Mouse (Mus musculus) liver, embryonic 13.5 days (tissue): ENCODE data around the gene Wdr31. TPM values are rescaled to one million over a fixed set of nuclear protein-coding genes. Genes with fewer than 3 reads are reported as not detected.
A peak's percentile ranks its signal among the peaks of the same experiment; 100 is the strongest.

ENCODE experiments used
- ATAC-seq: fragments of 200-750 bp; cut with Nextera tagmentation; 2 replicates; pipeline ENCODE4 v1.8.0; 2017; ENCODE audit warnings: low read depth, mild to moderate bottlenecking, moderate number of reproducible peaks, moderate library complexity
- DNase-seq: peaks from one replicate; pipeline ENCODE4 v3.0.0; 2022
- H3K27ac ChIP-seq: fragments of 300-500 bp; sonication (generic); 2 replicates; pipeline ENCODE4 v1.5.1; 2015; ENCODE audit warnings: moderate library complexity, mild to moderate bottlenecking, inconsistent platforms
- H3K27me3 ChIP-seq: fragments of 300-500 bp; sonication (generic); 2 replicates; pipeline ENCODE4 v1.6.1; 2015; ENCODE audit warnings: mild to moderate bottlenecking, inconsistent platforms
- H3K36me3 ChIP-seq: fragments of 300-500 bp; sonication (generic); 2 replicates; pipeline ENCODE4 v1.6.1; 2015; ENCODE audit warnings: mild to moderate bottlenecking, inconsistent platforms
- H3K4me1 ChIP-seq: fragments of 300-500 bp; sonication (generic); replicated peaks from 2 replicates; pipeline ENCODE4 v1.6.1; 2015; ENCODE audit warnings: inconsistent platforms
- H3K4me2 ChIP-seq: fragments of 300-500 bp; sonication (generic); 2 replicates; pipeline ENCODE4 v1.6.1; 2015; ENCODE audit warnings: inconsistent platforms, mild to moderate bottlenecking, moderate library complexity
- H3K4me3 ChIP-seq: fragments of 300-500 bp; sonication (generic); replicated peaks from 2 replicates; pipeline ENCODE4 v1.5.1; 2015; ENCODE audit warnings: mild to moderate bottlenecking, inconsistent platforms
- H3K9ac ChIP-seq: fragments of 300-500 bp; sonication (generic); 2 replicates; pipeline ENCODE4 v1.6.1; 2015; ENCODE audit warnings: mild to moderate bottlenecking, inconsistent platforms
- H3K9me3 ChIP-seq: fragments of 300-500 bp; sonication (generic); replicated peaks from 2 replicates; pipeline ENCODE4 v1.6.1; 2016; ENCODE audit warnings: inconsistent platforms
- WGBS: fragments of 180-500 bp; shearing (Covaris S2); methylation state at CpG from one replicate; pipeline ENCODE4 v1.1.7; 2015; ENCODE audit not compliant: insufficient replicate concordance; 5-methylcytosine and 5-hydroxymethylcytosine counted together
- polyA plus RNA-seq: library from polyadenylated mRNA; unstranded; fragments of >200 nt; fragmentation: Nextera tagmentation; extraction: Ambion mirVana; gene quantifications from 2 replicates; pipeline ENCODE4 v1.2.1, GENCODE M21; 2015

Gene Wdr31
- polyA plus RNA-seq, 1 experiment from 2014 or later, result 1.6 TPM

- DNase-seq (peak; percentile 60), ATAC-seq (no peak)
- peak overlapping the region; percentile 73 for H3K27ac ChIP-seq
- H3K4me3 ChIP-seq, result peak overlapping the region; percentile 89
- H3K36me3 ChIP-seq, result peaks cover 68% of the 10 kb centered on the region
- peaks cover 99% of the 10 kb centered on the region for H3K4me1 ChIP-seq
- peak overlapping the region; percentile 99 for H3K9ac ChIP-seq
- H3K4me2 ChIP-seq, result peak overlapping the region; percentile 89
- no peaks in the 10 kb centered on the region for H3K27me3 ChIP-seq
- H3K9me3 ChIP-seq, result no peaks in the 10 kb centered on the region
- WGBS, result 56% methylated on average over 11 of the region's 11 CpGs
These were observed 43.4 kb upstream of the Wdr31 start for GRCm38 (mm10) chr4:62513998-62514506.

DNA sequence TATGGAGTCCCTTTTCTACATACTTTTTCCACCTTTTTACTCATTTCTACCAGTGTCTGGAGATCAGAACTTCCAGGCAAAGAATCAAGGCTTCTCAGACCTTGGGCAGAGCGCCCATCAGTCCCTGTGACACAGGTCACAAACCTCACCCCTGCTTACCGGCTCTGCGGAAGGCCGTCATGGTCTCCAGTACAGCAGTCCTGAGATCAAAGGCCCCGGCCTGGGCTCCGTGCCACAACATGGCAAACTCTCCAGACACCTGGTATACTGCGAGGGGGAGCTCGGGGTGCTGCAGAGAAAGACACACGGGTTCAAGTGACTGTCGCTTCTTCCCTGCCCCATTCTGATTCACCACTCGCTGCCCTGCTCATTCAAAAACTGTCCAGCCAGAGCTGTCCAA, 39.2 kb upstream of the Wdr31 start:
- peaks cover 93% of the 10 kb centered on the region for H3K4me1 ChIP-seq
- ATAC-seq, result no peak
- WGBS, result 91% methylated on average over 11 of the region's 11 CpGs
- peak overlapping the region; percentile 73 for H3K27ac ChIP-seq
- no peaks in the 10 kb centered on the region for H3K27me3 ChIP-seq
- no peak overlapping the region for H3K4me2 ChIP-seq
- peaks cover 84% of the 10 kb centered on the region for H3K36me3 ChIP-seq
- no peak for DNase-seq
- H3K4me3 ChIP-seq, result no peak overlapping the region
- no peaks in the 10 kb centered on the region for H3K9me3 ChIP-seq
- H3K9ac ChIP-seq, result no peak overlapping the region

GRCm38 (mm10) chr4:62508839-62509238, 38.1 kb upstream of the Wdr31 start:
- Histone ChIP-seq H3K4me3 (no peak overlapping the region), H3K9ac (0 out of 2 replicates have a peak overlapping the region, but pooled peaks have one; percentile 20), H3K27me3 (no peaks in the 10 kb centered on the region), H3K27ac (peak overlapping the region; percentile 36; the same call in 1 of the 2 replicates), H3K36me3 (peaks cover 74% of the 10 kb centered on the region), H3K4me1 (peaks cover 88% of the 10 kb centered on the region), H3K9me3 (no peaks in the 10 kb centered on the region), H3K4me2 (no peak overlapping the region)
- WGBS, result 92% methylated on average over 5 of the region's 5 CpGs
- ATAC-seq (no peak), DNase-seq (no peak)

- ATAC-seq (peak; percentile 30; the same call in 1 of the 2 replicates), DNase-seq (peak; percentile 68)
- WGBS, result 63% methylated on average over 2 of the region's 2 CpGs
- no peak overlapping the region for H3K4me3 ChIP-seq
- H3K4me1 ChIP-seq, result peaks cover 85% of the 10 kb centered on the region
- peak overlapping the region; percentile 65 for H3K27ac ChIP-seq
- no peak overlapping the region for H3K9ac ChIP-seq
- H3K27me3 ChIP-seq, result no peaks in the 10 kb centered on the region
- no peak overlapping the region for H3K4me2 ChIP-seq
- peaks cover 54% of the 10 kb centered on the region for H3K36me3 ChIP-seq
- H3K9me3 ChIP-seq, result no peaks in the 10 kb centered on the region
These were observed 36.1 kb upstream of the Wdr31 start for GRCm38 (mm10) chr4:62506798-62507197.

DNA sequence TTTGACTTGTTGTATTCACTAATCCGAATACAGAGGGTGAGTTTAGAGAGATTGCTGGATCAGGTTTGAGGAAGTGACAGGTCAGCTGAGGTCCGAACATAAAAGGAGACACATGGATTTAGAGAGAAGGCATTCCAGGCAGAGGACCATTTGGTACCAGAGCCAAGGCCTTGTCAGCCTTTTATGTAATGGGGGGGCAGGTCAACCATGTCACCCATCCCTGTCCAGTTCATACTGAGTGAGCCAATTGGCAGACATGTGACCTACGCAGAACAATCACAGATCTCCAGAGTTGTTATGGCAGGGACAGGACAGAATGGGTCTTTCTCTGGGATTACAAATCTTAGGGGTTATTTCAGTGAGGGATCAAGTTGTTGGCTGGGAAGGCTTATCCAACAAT, 35.3 kb upstream of the Wdr31 start:
- no peak overlapping the region for H3K4me2 ChIP-seq
- ATAC-seq (no peak), DNase-seq (no peak)
- WGBS, result 67% methylated on average over 3 of the region's 3 CpGs
- H3K4me1 ChIP-seq, result peaks cover 84% of the 10 kb centered on the region
- H3K9me3 ChIP-seq, result no peaks in the 10 kb centered on the region
- peaks cover 46% of the 10 kb centered on the region for H3K36me3 ChIP-seq
- H3K27me3 ChIP-seq, result no peaks in the 10 kb centered on the region
- H3K27ac ChIP-seq, result peak overlapping the region; percentile 65
- no peak overlapping the region for H3K4me3 ChIP-seq
- no peak overlapping the region for H3K9ac ChIP-seq

- no peaks in the 10 kb centered on the region for H3K9me3 ChIP-seq
- peaks cover 61% of the 10 kb centered on the region for H3K4me1 ChIP-seq
- no peak for ATAC-seq
- H3K4me2 ChIP-seq, result peak within 1 kb of the TSS; percentile 85
- H3K4me3 ChIP-seq, result peak within 1 kb of the TSS; percentile 71
- H3K27me3 ChIP-seq, result no peaks in the 10 kb centered on the region
- H3K9ac ChIP-seq, result peak within 1 kb of the TSS; percentile 77
- peaks cover 27% of the 10 kb centered on the region for H3K36me3 ChIP-seq
- 68% methylated on average over 3 of the region's 3 CpGs for WGBS
- peak within 1 kb of the TSS; percentile 57 for H3K27ac ChIP-seq
- DNase-seq, result no peak
These were observed 32.8 kb upstream of the Wdr31 start, which contains the start of gene Hdhd3 for GRCm38 (mm10) chr4:62503374-62503970. Gene Hdhd3, minus strand, starts transcription at chr4:62503467.

DNA sequence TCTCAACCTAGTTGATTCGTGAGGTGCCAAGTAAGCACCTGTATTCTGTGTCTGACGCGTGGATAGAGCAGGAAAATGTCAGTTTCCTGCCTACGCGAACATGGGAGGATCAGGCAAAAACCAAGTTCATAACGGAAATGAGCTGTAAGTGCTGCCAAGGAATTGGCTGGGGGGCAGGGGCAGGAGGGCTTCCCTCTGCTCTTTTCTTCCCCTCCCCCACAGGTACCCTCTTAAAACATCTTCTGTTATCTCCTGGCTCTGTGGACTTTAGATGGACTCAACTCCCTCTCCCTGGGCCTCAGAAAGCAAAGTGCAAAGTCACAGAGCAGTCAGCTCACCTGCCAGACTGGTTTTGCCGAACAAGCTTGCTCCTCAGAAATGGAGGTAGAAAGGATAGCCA, 32.3 kb upstream of the Wdr31 start:
- peak overlapping the region; percentile 57 for H3K27ac ChIP-seq
- H3K4me2 ChIP-seq, result peak overlapping the region; percentile 85

GRCm38 (mm10) chr4:62501964-62502732, 31.5 kb upstream of the Wdr31 start:
- Histone ChIP-seq H3K9me3 (no peaks in the 10 kb centered on the region), H3K36me3 (peaks cover 14% of the 10 kb centered on the region), H3K4me2 (peak overlapping the region; percentile 85), H3K4me1 (peaks cover 51% of the 10 kb centered on the region), H3K27me3 (no peaks in the 10 kb centered on the region), H3K9ac (peak overlapping the region; percentile 77), H3K27ac (0 out of 2 replicates have a peak overlapping the region, but pooled peaks have one; percentile 24), H3K4me3 (peak overlapping the region; percentile 71)
- ATAC-seq (peak; percentile 87), DNase-seq (peak; percentile 95)
- 1% methylated on average over 38 of the region's 38 CpGs for WGBS

More for the DNA sequence above, 32.3 kb upstream of the Wdr31 start:
- no peak for ATAC-seq
- Histone ChIP-seq H3K4me3 (no peak overlapping the region), H3K27me3 (no peaks in the 10 kb centered on the region), H3K9me3 (no peaks in the 10 kb centered on the region), H3K4me1 (peaks cover 57% of the 10 kb centered on the region), H3K36me3 (peaks cover 22% of the 10 kb centered on the region), H3K9ac (peak overlapping the region; percentile 26; the same call in 1 of the 2 replicates)
- WGBS, result 59% methylated on average over 7 of the region's 7 CpGs
- no peak for DNase-seq

- Histone ChIP-seq H3K27ac (peak overlapping the region; percentile 34; the same call in 1 of the 2 replicates), H3K9ac (peak overlapping the region; percentile 77), H3K4me1 (peaks cover 46% of the 10 kb centered on the region), H3K36me3 (peaks cover 8% of the 10 kb centered on the region; the same call in 1 of the 2 replicates), H3K4me2 (peak overlapping the region; percentile 85), H3K4me3 (peak overlapping the region; percentile 71), H3K27me3 (no peaks in the 10 kb centered on the region), H3K9me3 (no peaks in the 10 kb centered on the region)
- 5% methylated on average over 7 of the region's 7 CpGs for WGBS
- ATAC-seq (no peak), DNase-seq (no peak)
These were observed 30.8 kb upstream of the Wdr31 start for GRCm38 (mm10) chr4:62501534-62501933.

- ATAC-seq, result no peak
These were observed 30.1 kb upstream of the Wdr31 start for GRCm38 (mm10) chr4:62500799-62501198.

DNA sequence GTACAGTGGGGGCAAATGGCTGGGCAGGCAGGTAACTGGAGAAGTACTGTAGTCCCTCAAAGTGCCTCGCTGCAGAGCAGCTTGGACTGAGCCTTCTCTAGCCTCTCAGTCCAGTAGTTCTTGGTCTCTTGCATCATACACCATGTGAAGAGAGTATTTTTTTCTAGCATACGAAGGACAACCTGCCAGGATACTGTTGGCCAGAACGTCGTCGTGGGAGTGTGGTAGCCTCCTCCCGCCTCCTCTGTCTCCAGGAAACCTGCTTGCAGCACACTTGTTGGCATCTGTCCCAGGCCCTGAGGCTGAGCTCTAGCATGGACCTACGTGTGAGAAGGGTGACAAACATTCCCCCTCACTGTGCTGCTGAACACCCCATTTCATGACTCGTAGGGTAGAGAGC, 26.1 kb upstream of the Wdr31 start:
- ATAC-seq, result no peak

More at GRCm38 (mm10) chr4:62500799-62501198, 30.1 kb upstream of the Wdr31 start:
- H3K4me1 ChIP-seq, result peaks cover 39% of the 10 kb centered on the region
- no peak overlapping the region for H3K27ac ChIP-seq
- no peaks in the 10 kb centered on the region for H3K27me3 ChIP-seq
- no peak overlapping the region for H3K4me3 ChIP-seq
- no peaks in the 10 kb centered on the region for H3K9me3 ChIP-seq
- H3K9ac ChIP-seq, result no peak overlapping the region
- 0 out of 2 replicates have a peak, but pooled peaks cover 6% of the 10 kb centered on the region for H3K36me3 ChIP-seq
- no peak for DNase-seq
- peak overlapping the region; percentile 85; the same call in 1 of the 2 replicates for H3K4me2 ChIP-seq
- 62% methylated on average over 4 of the region's 4 CpGs for WGBS

More for the DNA sequence above, 26.1 kb upstream of the Wdr31 start:
- H3K36me3 ChIP-seq, result 0 out of 2 replicates have a peak, but pooled peaks cover 6% of the 10 kb centered on the region
- no peaks in the 10 kb centered on the region for H3K27me3 ChIP-seq
- H3K27ac ChIP-seq, result no peak overlapping the region
- 55% methylated on average over 8 of the region's 8 CpGs for WGBS
- H3K4me1 ChIP-seq, result peaks cover 9% of the 10 kb centered on the region
- H3K4me3 ChIP-seq, result no peak overlapping the region
- H3K9ac ChIP-seq, result no peak overlapping the region
- no peaks in the 10 kb centered on the region for H3K9me3 ChIP-seq
- H3K4me2 ChIP-seq, result no peak overlapping the region
- no peak for DNase-seq
